Mouse (Mus musculus) heart, embryonic 10.5 days (tissue): ENCODE results near the gene Krt19. TPM values are rescaled to one million over a fixed set of nuclear protein-coding genes. Genes with fewer than 3 reads are reported as not detected.

Experiments used
- DNase-seq: peaks from one replicate; pipeline ENCODE4 v3.0.0-alpha.2; 2017; ENCODE audit warnings: low spot score
- H3K27ac ChIP-seq: fragments of 300-500 bp; sonication (generic); 2 replicates; pipeline ENCODE4 v1.5.1; 2016; ENCODE audit warnings: mild to moderate bottlenecking
- H3K27me3 ChIP-seq: fragments of 300-500 bp; sonication (generic); 2 replicates; pipeline ENCODE4 v1.6.1; 2016; ENCODE audit warnings: mild to moderate bottlenecking; ENCODE audit not compliant: poor library complexity, insufficient read depth, severe bottlenecking
- H3K36me3 ChIP-seq: fragments of 300-500 bp; sonication (generic); 2 replicates; pipeline ENCODE4 v1.6.1; 2016; ENCODE audit warnings: mild to moderate bottlenecking, moderate library complexity
- H3K4me1 ChIP-seq: fragments of 300-500 bp; sonication (generic); 2 replicates; pipeline ENCODE4 v1.6.1; 2016; ENCODE audit warnings: mild to moderate bottlenecking
- H3K4me3 ChIP-seq: fragments of 300-500 bp; sonication (generic); 2 replicates; pipeline ENCODE4 v1.5.1; 2016; ENCODE audit warnings: mild to moderate bottlenecking, moderate library complexity
- H3K9me3 ChIP-seq: fragments of 300-500 bp; sonication (generic); 2 replicates; pipeline ENCODE4 v1.6.1; 2016; ENCODE audit warnings: mild to moderate bottlenecking, moderate library complexity
- WGBS: fragments of 180-500 bp; shearing (Covaris S2); methylation state at CpG from one replicate; pipeline ENCODE4 v1.1.7; 2016; 5-methylcytosine and 5-hydroxymethylcytosine counted together
- polyA plus RNA-seq: library from polyadenylated mRNA; unstranded; fragments of >200 nt; fragmentation: Nextera tagmentation; extraction: Ambion mirVana; gene quantifications from 2 replicates; pipeline ENCODE4 v1.2.1, GENCODE M21; 2016

Krt19 gene
- polyA plus RNA-seq, 1 experiment from 2014 or later, result 76.3 TPM

DNA sequence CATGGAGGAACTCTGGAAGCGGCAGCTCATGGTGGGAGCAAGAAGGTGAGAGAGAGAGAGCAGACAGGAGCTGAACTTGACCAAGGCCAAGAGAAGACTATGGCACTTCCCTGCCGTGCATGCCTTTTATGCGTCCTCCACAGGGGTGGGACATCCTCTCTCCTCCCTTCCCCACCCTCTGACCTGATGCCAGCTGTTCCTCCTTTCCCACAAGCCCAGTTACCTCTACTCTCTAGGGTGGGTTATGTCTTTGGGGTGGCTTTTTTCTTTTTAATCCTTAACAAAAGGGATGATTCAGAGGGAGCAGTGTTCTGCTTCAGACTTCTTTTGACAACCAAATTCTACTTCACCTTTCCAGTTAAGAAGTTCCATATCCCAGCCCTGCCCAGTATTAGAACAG, 27.0 kb downstream of the Krt19 start, which contains the start of gene Krt13:
Gene Krt13, minus strand, starts transcription at position 101 of the 400 bp plus-strand sequence.
- Histone ChIP-seq H3K9me3 (no peaks in the 10 kb centered on the region), H3K27me3 (peaks cover 26% of the 10 kb centered on the region; the same call in 1 of the 2 replicates), H3K27ac (no peak within 1 kb of the TSS), H3K4me1 (peaks cover 27% of the 10 kb centered on the region), H3K4me3 (no peak within 1 kb of the TSS), H3K36me3 (no peaks in the 10 kb centered on the region)
- WGBS, result 81% methylated on average over 3 of the region's 3 CpGs
- no peak for DNase-seq

DNA sequence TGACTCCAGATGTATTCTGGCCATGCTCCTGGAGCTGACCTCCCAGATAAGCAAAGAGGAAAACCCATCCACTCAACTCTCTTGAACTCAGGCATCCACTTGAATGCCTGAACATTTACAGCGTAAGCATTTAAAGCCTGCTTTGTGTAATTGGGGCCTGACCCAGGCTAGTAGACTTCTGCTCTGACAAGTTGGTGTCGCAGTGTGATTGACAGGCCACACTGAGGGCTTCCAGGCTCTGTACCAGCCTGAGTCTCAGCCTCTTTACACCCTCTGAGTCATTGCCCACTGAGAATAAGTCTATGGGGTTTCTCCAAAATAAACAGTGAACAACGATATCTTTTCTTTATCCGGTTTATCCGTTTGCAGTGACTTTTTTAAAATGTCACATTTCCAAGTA, 28.1 kb downstream of the Krt19 start:
- DNase-seq, result no peak
- Histone ChIP-seq H3K4me3 (no peak overlapping the region), H3K4me1 (peaks cover 17% of the 10 kb centered on the region), H3K27ac (no peak overlapping the region), H3K27me3 (peaks cover 26% of the 10 kb centered on the region; the same call in 1 of the 2 replicates), H3K9me3 (no peaks in the 10 kb centered on the region), H3K36me3 (no peaks in the 10 kb centered on the region)
- WGBS, result 57% methylated on average over 5 of the region's 5 CpGs

DNA sequence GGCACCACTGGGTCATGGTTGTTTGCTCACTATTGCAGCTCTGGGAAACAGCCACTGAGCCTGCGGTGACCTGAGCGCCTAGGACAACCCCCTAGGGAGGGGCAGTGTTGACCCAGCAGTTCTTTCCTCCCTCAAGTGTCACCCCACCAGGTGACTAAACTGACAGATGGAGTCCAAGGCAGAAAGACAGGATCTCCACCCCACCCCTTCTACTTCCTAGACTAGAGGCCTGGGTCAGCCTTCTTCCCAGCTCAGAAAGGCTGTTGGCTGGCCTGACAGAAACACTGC, 34.8 kb downstream of the Krt19 start:
- Histone ChIP-seq H3K4me3 (no peak overlapping the region), H3K4me1 (no peaks in the 10 kb centered on the region), H3K36me3 (no peaks in the 10 kb centered on the region), H3K27me3 (peaks cover 3% of the 10 kb centered on the region), H3K27ac (no peak overlapping the region), H3K9me3 (no peaks in the 10 kb centered on the region)
- no peak for DNase-seq
- WGBS, result 64% methylated on average over 2 of the region's 2 CpGs

DNA sequence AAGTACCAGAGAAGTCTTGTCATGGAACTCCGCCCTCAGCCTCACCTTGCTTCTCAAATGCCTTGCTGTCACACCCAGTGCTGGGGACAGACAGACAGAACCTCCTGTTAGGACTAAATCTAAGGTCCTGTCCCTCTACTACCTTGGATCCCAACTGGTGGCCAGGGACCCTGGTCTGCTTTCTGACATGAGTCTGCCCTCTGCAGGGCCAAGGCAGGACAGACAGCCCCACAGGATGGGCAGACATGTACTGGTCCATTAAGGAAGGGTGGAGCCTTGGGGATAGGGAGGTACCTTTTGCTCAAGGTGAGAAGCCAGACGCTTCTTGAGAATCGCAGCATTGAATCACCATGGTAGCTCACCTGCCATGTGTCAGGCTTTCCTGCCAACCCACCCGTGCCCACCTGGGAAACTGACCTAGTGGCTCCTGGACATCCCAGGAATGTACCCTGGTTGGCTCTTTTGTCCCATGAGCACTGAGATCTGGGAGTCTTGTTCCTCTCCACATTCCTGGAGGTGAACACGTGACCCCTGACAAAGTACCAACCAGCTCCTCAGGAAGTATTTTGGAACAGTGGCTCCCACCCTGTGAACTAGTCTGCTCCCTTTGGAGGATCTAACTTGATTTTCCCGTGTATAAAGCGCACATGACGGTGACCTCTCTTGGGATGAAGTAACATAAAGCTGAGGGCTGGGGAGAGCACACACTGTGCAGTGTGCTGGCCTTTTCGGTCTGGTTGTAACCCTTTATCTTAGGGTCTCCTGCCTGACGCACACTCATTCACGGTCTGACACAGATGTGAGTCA, 35.3 kb downstream of the Krt19 start:
- H3K36me3 ChIP-seq, result no peaks in the 10 kb centered on the region
- no peak overlapping the region for H3K27ac ChIP-seq
- H3K9me3 ChIP-seq, result no peaks in the 10 kb centered on the region
- 71% methylated on average over 11 of the region's 11 CpGs for WGBS
- no peaks in the 10 kb centered on the region for H3K4me1 ChIP-seq
- H3K4me3 ChIP-seq, result no peak overlapping the region
- DNase-seq, result no peak
- no peaks in the 10 kb centered on the region; the same call in 1 of the 2 replicates for H3K27me3 ChIP-seq

DNA sequence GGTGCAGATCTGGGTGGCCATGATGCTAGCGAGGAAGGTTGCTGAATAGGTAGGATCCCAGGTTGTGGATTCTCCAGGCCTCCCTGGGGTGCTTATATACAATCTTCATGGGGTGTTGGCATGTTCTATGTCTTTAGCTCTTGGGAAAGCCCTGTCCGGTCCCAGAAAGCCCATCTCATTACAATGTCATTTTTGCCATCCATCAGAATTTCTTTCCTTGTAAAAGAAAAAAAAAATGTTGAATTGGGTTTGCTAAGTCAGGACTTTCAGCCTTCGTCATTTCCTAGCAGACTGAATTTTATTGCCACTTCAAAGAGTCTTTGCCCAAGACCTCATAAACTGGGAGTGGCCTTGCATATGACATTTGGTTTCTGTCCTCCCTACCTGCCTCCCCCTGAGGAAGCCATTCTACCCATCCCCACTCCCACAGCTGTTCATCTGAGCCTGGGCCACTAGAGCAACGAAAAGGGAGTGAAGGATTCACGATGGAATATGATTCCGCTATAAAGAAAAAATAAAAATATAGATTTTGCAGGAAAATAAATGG, 42.8 kb downstream of the Krt19 start, which contains the start of gene Krt36:
Gene Krt36, minus strand, starts transcription at position 51 of the 547 bp plus-strand sequence.
- peaks cover 8% of the 10 kb centered on the region for H3K27me3 ChIP-seq
- no peak within 1 kb of the TSS for H3K27ac ChIP-seq
- 85% methylated on average over 6 of the region's 6 CpGs for WGBS
- H3K9me3 ChIP-seq, result no peaks in the 10 kb centered on the region
- no peak for DNase-seq
- H3K4me3 ChIP-seq, result no peak within 1 kb of the TSS
- H3K36me3 ChIP-seq, result no peaks in the 10 kb centered on the region
- H3K4me1 ChIP-seq, result no peaks in the 10 kb centered on the region

DNA sequence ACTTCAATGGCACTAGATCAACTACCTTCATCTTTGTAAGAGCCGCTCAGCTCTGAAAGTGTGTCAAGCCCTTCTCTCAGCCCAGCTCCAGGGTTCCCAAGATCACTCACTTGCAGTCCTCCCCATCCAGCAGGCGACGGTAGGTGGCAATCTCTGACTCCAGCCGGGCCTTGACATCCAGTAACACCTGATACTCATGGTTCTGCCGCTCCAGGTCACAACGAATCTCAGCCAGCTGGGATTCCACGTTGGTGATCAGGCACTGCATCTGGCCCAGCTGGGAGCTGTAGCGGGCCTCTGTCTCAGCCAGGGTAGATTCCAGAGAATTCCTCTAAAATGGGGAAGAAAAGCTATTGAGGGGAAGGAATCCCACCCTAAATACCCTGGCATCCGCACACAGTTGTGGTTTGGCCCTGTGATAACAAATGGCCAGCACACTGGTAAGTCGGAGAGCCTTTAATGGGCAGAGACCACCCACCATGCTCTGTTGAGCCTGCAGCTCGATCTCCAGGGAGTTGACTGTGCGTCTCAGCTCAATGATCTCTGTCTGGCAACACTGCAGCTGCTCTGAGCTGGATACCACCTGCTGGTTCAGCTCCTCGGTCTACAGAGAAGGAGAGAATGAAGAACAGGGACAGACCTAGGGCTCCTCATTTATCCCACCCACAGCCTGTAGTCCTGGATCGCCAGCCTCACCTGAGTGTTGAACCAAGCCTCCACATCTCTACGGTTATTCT, 45.6 kb downstream of the Krt19 start:
- WGBS, result 46% methylated on average over 15 of the region's 15 CpGs
- no peaks in the 10 kb centered on the region for H3K36me3 ChIP-seq
- peaks cover 10% of the 10 kb centered on the region for H3K4me1 ChIP-seq
- DNase-seq, result no peak
- no peak overlapping the region for H3K4me3 ChIP-seq
- no peak overlapping the region; the same call in 1 of the 2 replicates for H3K27ac ChIP-seq
- no peaks in the 10 kb centered on the region for H3K9me3 ChIP-seq
- H3K27me3 ChIP-seq, result peaks cover 8% of the 10 kb centered on the region

DNA sequence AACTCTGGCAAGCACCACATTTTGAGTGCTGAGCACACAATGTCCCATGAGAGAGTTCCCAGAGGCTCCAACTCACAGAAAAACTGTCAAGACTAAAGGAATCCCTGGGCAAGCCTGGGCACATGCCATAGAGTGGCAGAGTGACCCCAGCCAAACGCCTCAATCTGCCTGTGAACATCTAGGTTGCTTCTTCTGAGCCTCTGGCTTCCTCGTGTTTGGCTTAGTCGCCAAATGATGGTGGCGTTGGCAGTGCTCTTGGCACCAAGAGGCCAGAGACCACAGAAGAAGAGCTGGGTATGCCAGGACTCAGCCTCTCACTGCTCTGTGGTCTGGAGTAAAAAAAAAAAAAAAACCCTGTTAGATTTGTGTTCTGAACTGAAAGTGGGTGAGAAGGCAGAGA, 48.1 kb downstream of the Krt19 start:
- no peak overlapping the region for H3K4me3 ChIP-seq
- H3K9me3 ChIP-seq, result no peaks in the 10 kb centered on the region
- H3K27ac ChIP-seq, result no peak overlapping the region
- WGBS, result 81% methylated on average over 4 of the region's 4 CpGs
- peaks cover 14% of the 10 kb centered on the region for H3K27me3 ChIP-seq
- no peak for DNase-seq
- no peaks in the 10 kb centered on the region for H3K36me3 ChIP-seq
- peaks cover 11% of the 10 kb centered on the region for H3K4me1 ChIP-seq

DNA sequence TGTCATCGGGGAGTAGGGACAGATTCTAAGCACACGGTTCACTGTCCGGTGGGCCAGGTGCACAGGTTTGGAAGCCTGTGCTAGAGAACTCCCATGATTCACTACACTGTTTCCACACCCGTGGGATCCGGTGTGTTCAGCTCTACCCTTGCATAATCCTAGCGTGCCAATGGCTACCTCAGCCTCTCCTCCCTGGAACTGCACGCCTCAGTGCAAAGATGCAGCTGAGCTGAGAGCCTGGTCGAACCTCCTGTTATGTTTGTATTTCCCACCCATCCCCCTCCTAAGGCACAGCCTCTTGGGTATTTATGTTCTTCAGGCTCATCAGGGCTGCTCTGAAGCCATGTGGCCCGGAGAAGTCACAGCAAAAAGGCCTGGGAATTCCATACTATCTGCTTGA, 50.6 kb downstream of the Krt19 start:
- no peaks in the 10 kb centered on the region for H3K36me3 ChIP-seq
- H3K27ac ChIP-seq, result peak overlapping the region; percentile 23; the same call in 1 of the 2 replicates
- peaks cover 11% of the 10 kb centered on the region for H3K4me1 ChIP-seq
- H3K4me3 ChIP-seq, result no peak overlapping the region
- DNase-seq, result no peak
- 69% methylated on average over 9 of the region's 9 CpGs for WGBS
- peaks cover 14% of the 10 kb centered on the region; the same call in 1 of the 2 replicates for H3K27me3 ChIP-seq
- H3K9me3 ChIP-seq, result no peaks in the 10 kb centered on the region

DNA sequence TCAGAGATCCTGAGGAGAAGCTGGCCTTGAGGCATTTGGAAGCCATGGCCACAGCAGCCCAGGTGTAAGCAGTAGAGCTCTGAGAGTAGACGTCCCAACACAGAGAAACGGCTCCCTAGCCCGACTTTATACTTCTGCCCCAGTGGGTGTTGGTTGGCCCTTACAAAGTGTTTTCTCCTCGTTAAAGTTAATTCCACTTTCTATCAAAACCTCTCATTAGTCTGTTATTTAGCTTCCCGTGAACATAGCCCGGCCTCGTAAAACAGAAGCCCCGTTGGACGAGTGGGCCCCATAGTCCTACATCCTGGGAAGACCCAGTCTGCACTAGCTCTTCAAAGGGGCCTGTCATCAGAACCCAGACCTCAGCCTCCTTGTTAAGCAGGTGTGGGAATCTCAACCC, 52.3 kb downstream of the Krt19 start, which contains the start of gene Krt35:
Gene Krt35, minus strand, starts transcription at position 101 of the 400 bp plus-strand sequence.
- H3K4me3 ChIP-seq, result no peak within 1 kb of the TSS
- peaks cover 14% of the 10 kb centered on the region; the same call in 1 of the 2 replicates for H3K27me3 ChIP-seq
- H3K36me3 ChIP-seq, result no peaks in the 10 kb centered on the region
- DNase-seq, result no peak
- no peaks in the 10 kb centered on the region for H3K9me3 ChIP-seq
- WGBS, result 80% methylated on average over 9 of the region's 9 CpGs
- no peak within 1 kb of the TSS for H3K27ac ChIP-seq
- peaks cover 11% of the 10 kb centered on the region for H3K4me1 ChIP-seq

Other genes with a start within 250 kb of the Krt19 start
- not detected in 2 replicates for gene Krtap31-1, start 240.7 kb downstream of the Krt19 start, polyA plus RNA-seq
- not detected in 2 replicates for gene Gm11565, start 233.9 kb downstream of the Krt19 start, polyA plus RNA-seq
- not detected in 2 replicates for gene Krtap31-2, start 212.4 kb downstream of the Krt19 start, polyA plus RNA-seq
- not detected in 2 replicates for gene Krtap9-5, start 200.2 kb downstream of the Krt19 start, polyA plus RNA-seq
- gene Krtap29-1, start 169.6 kb downstream of the Krt19 start, polyA plus RNA-seq, result not detected in 2 replicates
- not detected in 2 replicates for gene Krtap16-1, start 162.1 kb downstream of the Krt19 start, polyA plus RNA-seq
- gene Krtap17-1, start 154.7 kb downstream of the Krt19 start, polyA plus RNA-seq, result 0.30 TPM in 1 of 2 replicates, not detected in the other
- not detected in 2 replicates for gene Krt33a, start 132.5 kb downstream of the Krt19 start, polyA plus RNA-seq
- gene Krt33b, start 118.8 kb downstream of the Krt19 start, polyA plus RNA-seq, result not detected in 2 replicates
- gene Krt34, start 107.1 kb downstream of the Krt19 start, polyA plus RNA-seq, result not detected in 2 replicates
- not detected in 2 replicates for gene Krt31, start 98.1 kb downstream of the Krt19 start, polyA plus RNA-seq
- gene Krt32, start 60.4 kb downstream of the Krt19 start, polyA plus RNA-seq, result not detected in 2 replicates
- not detected in 2 replicates for gene Krt35, start 52.4 kb downstream of the Krt19 start, polyA plus RNA-seq
- 0.08 TPM in 1 of 2 replicates, not detected in the other for gene Krt36, start 43.0 kb downstream of the Krt19 start, polyA plus RNA-seq
- gene Krt13, start 27.1 kb downstream of the Krt19 start, polyA plus RNA-seq, result 0.10 TPM in 1 of 2 replicates, not detected in the other
- gene Krt15, start 12.7 kb downstream of the Krt19 start, polyA plus RNA-seq, result 0.11 and 1.5 TPM in 2 replicates
- gene Krt9, start 44.6 kb upstream of the Krt19 start, polyA plus RNA-seq, result not detected in 2 replicates
- gene Krt14, start 58.9 kb upstream of the Krt19 start, polyA plus RNA-seq, result 0.70 and 1.5 TPM in 2 replicates
- gene Krt16, start 100.2 kb upstream of the Krt19 start, polyA plus RNA-seq, result not detected in 2 replicates
- gene Krt17, start 112.4 kb upstream of the Krt19 start, polyA plus RNA-seq, result 0.17 and 0.19 TPM in 2 replicates
- not detected in 2 replicates for gene Krt42, start 121.2 kb upstream of the Krt19 start, polyA plus RNA-seq
- 1,444 and 1,503 TPM in 2 replicates for gene Eif1, start 171.2 kb upstream of the Krt19 start, polyA plus RNA-seq
- gene Gast, start 185.7 kb upstream of the Krt19 start, polyA plus RNA-seq, result not detected in 2 replicates
- gene Hap1, start 207.5 kb upstream of the Krt19 start, polyA plus RNA-seq, result 5.1 and 8.4 TPM in 2 replicates
- gene Jup, start 249.1 kb upstream of the Krt19 start, polyA plus RNA-seq, result 91.3 and 112 TPM in 2 replicates